Mouse (Mus musculus) kidney, postnatal 25 days (tissue): ENCODE results near the gene Dkk3.
"Not testable (repeated sequence)": the region's sequence is repeated elsewhere in the genome, so short reads cannot be mapped to it uniquely, and the experiment has no call there.

ENCODE experiments used
- DNase-seq, 2 experiments: peaks; one replicate each; pipeline ENCODE4 v3.0.0; 2021; ENCODE audit warnings: mixed read lengths in 2 of 2

The Dkk3 gene

DNA sequence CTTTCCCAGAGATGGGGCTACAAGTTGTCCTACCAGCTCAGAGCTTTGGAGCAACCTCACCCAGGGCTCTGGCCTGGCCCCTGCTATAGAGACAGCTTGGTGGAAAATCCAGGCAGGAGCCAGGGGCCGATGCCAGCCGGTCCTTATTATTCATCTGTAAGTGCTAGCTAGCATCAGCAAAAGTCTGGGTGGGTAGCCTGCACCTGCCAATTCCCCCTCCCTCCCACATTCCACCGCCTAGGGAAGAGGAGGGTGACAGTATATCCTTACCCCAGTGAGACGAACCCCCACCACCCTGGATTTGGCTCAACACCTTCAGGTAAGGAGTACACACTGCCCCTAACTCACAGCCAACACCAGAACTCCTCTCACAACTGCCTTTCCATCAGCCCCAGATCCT, 30.9 kb downstream of the Dkk3 start:
- peak in 1 of 2 experiments; percentile 37 for DNase-seq

DNA sequence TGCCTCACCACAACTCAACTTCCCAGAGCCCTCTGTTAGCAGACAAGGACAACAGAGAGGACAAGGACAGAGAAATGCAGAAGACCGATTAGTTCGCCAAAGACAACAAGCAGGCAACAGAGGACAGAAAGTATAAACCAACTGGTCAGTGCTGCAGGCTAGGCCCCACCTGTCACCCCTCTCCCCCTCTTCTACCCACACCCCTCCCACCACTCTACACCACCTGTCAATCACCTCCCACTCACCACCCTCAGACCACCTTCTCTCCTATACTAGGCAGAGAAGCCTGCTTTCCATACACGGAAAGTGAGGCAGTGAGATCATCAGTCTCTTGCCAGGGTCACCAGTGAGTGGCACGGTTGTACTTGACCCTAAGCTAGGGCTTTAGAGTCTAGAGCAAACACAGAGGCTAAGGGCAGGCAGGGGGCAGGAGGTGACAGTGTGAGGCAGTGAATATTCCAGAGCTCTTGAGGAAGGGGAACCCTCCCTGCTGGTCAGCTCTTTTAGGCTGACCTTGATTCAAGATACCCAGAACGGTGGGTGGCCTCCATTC, 31.7 kb downstream of the Dkk3 start:
- peak in 1 of 2 experiments; percentile 22 for DNase-seq

DNA sequence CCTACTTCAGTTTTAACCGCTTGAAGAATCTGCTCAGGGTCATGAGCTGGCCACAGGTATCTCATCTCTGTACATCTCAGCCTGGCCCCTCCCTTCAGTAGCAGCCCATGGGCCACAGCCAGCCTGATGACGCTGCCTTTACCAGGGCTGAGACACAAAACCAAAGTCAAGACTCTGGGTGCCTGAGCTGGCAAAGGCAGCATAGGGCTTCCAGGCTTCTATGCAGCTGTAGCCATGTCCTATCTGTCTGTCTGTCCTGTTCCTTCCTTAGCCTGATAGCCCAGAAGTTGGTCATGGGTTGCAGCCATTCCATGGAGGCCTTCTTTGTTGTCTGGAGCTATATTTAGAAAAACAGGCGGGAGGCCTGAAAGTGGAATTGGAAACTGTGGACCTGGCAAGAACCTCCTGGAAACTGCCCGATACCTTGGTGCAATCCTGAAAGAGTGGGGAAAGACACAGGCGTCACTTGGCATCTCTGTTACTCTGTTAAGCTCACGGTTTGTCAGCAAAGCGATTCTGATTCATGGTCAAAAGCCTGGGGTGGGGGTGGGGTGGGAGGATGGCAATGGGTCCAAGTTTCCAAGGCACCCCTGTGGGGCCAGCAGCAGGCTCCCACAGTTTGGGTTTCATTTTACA, 33.1 kb downstream of the Dkk3 start:
- DNase-seq, result peak in 1 of 2 experiments; percentile 19

DNA sequence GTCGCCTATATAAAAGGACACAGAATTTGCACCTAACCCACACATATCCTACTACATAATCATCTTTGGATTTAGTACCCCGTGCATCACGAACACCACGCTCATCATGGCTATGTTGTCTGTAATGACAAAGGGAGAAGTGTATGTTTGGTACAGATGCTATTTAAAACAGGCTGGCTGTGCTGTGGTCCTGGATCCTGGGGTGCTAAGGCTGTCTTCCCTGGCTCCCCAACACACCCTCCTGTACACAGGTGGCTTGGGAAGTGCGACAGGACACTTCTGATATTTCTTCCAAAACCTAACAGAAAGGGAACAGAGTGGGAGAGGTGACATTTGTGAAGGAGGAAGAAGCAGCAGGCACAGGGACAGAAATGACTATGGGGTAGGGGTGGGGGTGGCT, 35.2 kb downstream of the Dkk3 start:
- no peak for DNase-seq

DNA sequence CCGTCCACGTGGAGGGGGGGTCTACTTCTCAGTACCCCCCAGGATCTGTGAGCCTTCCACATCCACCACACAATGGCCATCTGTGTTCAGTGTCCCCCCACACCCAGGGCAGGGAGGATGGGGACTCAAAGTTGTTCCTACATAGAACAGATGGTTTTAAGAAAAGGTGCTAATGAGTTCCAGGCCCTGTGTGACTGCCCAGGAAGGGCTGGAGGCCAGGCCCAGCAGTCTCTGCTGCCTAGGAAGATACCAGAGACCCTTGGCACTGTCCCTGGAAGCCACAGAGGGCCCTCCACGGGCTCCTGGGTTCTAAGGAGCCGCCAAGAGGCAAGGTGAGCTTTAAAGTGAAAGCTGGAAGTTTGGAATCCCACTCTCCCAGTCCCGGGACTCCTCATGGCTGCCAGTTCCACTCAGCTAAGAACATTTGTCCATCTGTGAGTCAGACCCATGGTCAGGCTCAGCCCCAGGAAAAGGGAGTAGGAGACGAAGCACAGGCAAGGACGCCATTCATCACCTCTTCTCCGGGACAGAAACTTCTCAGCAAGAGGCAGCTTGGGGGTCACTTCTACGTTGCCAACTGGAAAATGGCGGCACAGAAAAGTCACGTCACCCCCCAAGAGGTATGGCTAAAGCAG, 36.9 kb downstream of the Dkk3 start:
- DNase-seq, result peak in 1 of 2 experiments; percentile 25

DNA sequence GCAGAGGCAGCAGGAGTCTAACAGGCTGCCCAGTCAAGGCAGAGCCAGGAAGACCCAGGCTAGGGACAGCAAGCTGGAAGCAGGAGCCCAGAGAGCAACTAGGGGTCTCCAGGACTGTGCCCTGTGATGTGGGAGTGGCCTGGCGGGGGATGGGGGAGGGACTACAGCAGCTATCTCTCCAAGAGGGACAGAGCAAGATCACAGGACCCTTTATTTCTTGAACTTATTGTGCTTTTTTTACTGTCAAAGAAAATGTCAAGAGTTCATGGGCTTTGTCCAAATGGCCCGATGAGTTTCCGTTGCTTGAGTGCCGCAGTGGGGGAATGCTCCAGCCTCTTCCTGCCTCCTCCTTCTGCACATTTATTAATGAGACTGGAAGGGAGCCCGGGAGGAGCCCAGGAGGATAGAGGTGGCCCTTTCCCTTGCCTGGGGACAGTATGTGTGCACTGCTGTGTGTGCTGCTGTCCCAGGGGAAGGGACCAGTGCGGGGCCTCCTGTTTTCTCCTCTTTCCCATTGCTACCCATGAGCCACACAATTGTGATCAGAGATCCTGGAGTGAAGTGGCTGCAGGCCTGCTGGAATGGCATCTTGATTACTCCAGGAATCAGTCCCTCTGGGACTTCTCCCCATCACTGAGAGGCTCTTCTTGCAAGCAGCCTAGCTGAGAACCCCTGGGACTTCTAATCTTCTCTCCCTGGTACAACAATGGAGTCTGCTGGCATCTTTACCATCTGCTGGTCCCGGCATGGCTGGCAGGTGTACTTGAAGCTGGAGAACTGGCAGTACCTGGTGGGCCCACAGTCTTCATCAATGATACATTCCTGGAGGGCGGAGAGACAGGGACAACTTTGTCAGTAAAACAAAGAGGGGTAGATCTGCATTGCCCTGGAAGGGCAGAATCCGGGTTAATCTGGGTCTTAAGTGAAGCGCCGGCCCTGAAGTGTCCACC, 37.7 kb downstream of the Dkk3 start:
- DNase-seq, result peak; percentile 61 to 76

DNA sequence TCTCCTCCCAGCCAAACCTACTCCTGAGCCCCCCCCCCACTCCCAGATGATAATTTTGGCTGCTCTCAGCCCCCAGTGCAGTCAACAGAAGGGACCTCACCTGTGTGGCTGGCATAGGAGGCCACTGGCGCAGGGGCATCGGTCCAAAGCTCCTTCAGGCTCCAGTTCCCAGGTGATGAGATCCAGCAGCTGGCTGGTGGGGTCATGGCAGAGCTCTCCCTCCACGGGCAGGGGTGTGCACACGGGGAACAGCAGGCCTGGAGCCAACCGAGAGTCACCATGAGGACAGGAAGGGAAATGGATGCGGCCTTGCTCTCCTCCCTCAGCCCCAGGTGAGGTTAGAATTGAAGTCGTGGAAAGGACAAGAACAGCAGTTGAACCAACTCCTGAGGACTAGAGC, 39.6 kb downstream of the Dkk3 start:
- no peak for DNase-seq

DNA sequence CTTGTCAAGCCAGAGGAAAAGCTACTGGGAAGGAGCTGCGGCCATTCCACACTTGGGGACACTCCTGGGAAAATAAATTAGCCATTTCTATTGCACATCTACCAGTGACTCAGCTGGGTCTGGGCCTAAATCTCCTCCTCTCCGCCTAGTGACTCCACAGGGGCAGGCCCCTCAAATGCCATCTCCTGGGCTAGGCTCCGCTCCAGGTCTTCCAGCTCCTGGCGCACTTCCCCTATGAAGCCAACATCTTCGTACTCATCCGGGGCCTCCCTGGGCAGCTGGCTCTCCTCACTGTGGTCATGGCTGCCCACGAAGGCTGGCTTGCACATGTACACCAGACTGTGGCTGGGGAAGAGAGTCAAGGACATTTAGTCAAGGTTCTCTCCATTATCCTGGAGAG, 40.8 kb downstream of the Dkk3 start:
- no peak for DNase-seq

DNA sequence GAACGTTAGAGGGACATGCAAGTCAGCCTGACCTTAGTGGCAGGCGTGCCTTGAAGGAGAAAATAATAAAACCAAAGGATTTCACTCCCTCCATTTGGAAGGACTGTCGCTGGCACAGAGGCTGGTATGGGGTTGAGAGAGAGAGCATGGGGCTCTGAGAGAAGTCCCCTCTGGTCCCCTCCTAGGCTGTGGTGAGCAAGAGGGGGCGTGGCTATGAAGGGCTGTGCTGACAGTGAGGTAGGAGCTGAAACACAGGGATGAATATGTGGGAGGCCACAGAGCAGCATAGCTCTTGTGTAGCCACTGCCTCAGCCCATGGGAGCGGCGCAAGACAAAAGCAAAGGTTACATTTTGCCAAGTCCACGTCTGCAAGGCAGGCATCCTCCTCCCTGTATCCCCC, 41.4 kb downstream of the Dkk3 start:
- DNase-seq, result no peak

DNA sequence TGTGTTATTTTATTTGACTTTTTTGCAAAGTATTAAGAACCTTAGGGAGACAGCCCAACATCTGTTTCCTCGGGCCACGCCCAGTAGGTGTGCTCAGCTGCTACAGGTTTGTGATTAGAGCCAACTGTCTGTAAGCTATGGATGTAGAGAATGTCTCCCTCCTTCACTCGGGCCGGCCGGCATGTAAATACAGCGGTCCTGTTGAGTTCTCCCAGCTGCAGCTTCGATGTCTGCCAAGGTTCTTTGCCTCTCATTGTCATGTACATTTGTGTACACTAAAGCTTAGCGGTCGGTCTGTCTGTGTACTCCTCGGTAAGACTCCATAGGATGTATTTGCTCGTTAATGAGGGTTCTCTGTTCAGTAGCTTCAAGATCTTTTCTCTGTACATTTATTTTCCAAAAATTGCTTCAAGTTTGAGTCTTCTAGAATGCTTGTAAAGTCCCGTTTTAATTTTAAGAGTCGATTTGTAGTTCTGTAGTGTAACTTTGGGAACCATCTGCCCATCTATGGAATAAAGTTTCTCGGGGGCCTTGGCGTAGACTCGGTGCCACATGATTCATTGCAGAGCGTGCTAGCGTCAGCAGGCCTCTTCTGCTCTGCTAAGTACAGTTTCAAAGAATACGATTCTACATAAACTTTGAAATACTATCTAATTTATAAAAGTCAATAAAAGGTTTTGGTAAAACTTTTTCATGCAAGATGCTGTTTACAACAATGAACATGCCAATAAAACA, 48.1 kb downstream of the Dkk3 start:
- no peak for DNase-seq

DNA sequence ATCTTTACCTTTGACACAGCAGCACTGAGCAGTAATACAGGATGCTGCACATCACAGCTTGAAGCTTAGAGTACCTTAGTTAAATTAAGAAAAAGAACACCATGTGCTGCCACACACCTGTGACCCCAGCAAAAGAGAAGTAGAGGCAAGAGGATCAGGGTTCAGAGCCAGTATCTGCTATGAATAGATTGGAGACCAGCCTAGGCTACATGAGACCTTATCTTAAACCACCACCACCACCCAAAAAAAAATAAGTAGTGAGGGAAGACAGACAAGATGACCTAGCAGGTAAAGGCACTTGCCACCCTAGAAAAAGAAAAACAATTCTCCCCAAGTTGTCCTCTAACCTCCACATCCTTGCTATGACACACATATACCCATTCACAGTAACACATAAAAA, 50.1 kb downstream of the Dkk3 start:
- DNase-seq, result no peak

DNA sequence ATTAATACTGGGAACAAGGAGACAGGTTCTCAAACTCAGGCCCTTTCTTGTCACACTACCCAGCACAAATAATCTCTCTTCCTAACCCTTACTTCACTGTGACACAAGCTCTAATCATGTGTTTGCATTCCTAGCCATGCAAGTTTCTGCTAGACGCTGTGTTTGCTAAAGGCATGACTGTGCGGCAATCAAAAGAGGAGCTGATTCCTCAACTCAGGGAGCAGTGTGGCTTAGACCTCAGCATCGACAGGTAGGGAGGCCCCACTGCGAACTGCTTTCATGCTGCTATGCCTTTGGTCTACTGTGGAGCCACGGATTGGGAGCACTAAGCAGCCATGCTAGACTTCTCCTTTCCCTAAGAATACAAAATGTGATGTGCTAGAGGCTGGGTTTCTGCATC, 55.0 kb downstream of the Dkk3 start:
- no peak for DNase-seq

DNA sequence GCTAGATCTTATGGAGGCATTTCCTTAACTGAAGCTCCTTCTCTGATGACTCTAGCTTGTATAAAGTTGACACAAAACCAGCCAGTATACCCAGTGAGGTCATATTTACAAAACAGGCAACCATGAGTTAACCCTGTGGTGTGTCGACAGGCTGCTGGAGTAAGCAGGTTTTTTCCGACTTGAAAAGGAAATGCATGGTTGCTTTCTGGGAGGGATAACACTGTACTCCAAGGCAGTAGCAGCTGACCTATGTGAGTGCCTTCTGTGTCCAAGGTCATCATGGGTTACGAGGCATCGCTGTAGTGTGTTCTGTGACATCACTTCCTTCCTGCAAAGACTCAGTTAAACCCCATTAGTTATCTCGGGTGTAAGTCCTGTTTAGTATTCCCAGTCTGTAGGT, 55.9 kb downstream of the Dkk3 start:
- no peak for DNase-seq

DNA sequence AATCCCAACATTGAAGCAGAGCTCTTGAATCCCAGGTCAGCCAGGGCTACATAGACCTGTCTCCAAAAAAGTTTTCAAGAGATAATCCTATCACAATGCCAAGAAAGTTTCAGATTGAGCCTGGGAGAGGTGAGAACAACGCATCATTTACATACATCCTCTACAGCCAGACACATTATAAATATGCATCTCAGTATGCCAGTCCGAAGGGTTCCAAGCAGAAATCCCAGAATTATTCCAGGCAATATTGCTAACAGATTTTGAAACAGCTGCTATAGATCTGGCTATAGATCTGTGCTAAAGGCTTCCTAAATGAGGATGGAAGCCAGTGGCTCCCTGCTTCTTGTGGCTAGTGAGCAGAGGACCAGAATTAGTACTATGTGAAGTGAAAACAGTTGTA, 58.0 kb downstream of the Dkk3 start:
- no peak for DNase-seq

DNA sequence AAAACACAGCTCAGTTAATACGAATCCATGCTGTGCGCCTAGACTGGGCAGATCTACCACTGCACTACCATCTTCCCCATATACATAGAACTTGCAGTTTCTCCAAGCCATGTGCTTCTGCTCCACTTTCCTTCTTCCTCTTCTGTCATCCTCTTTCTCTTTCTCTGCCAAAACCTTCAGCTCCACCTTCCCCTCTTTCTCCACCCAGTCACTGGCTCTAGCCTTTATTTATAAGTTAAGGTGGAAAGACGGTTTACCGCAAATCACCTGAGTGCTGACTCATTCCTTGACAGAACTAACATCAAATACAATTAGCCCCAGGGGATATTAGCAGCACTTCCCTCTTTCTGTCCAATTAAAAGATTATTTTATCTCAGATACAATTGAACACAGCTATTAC, 63.9 kb downstream of the Dkk3 start:
- DNase-seq, result not testable (repeated sequence)

DNA sequence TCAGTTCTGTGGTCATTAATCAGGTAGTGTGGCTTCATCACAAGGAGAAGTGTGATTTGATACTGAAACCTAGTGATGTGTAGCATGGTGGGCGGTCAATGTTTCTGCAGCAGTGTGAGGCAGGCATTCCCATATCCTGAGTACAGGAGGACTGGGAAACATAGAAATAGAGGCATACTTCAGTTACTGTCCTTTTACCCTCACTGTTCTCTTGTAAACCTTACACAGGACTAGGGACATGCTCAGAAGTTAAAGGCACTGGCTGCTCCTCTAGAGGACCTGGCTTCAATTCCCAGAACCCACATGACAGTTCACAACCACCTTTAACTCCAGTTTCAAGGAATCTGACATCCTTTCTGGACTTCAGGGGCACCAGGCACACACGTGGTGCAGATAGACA, 72.7 kb downstream of the Dkk3 start:
- DNase-seq, result no peak

DNA sequence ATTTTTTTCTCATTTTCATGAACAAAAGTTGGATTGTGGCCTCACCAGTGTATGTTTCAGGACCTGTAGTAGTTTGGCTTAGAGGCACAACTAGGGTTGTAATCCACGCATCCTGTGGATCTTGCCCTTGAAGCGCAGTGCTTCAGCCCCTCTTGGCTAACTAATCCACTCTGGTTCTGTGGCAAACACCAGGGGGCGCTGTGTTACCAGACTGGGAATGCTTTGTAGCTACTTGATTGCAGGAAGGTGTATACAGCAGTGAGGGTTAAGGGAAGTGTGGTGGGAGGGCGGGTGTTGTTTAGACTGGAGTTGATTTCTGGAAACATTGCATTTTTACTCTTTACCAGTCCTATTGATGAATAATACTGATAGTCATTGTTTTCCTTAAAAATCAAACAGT, 73.8 kb downstream of the Dkk3 start:
- DNase-seq, result peak; percentile 82 to 94

DNA sequence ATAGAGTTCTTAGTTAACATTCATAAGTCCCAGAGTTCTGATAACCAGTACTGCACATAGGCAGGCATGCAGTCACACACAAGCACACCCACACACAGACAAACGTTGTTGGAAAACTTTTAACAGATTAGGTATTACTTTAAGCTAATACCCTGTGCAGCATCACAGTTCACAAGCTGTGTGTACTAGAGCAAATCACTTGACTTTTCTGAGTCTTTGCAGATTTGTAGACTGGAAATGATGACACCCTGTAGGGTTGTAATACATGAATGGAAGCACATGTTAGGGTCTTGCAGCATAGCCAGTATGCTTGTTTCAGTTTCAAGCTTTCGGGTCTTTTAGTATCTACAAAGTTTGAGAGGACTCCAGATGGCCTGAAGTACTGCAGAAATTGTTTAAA, 74.6 kb downstream of the Dkk3 start:
- no peak for DNase-seq

DNA sequence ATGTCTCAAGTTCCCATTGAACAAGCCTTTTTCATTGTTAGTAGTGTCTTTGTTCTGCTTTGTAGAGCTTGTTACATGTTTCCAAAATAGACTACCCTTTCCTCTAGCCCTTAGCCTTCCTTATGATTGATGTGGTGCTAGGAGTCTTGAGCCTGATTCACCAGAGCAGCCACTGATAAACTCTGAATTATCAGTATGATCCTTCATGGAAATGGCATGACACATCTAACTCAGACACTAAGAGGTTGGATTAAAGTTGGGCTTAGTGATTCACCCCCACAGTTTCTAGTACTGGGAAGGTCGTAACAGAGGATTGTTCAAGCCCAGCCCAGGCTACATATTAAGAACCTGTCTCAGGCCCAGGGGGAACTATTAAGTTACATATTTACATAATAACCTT, 76.2 kb downstream of the Dkk3 start:
- no peak for DNase-seq

DNA sequence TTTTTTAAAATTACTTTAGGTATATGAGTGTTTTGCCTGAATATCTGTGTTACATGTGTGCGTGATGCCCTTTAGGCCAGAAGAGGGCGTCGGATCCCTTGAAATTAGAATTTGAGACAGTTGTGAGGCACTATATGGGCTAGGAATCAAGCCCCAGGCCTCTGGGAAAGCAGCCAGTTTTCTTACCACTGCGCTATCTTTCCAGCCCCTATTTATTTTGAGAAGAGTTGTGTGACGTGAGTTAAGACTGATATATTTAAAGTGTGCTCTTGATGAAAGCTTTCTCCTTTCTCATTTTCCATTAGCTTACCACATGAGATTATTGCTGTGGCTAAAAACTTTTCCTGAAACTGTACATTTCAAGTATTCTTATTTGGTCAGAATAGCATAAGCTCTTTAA, 84.0 kb downstream of the Dkk3 start:
- DNase-seq, result no peak
